Mouse (Mus musculus) effector memory CD4-positive, alpha-beta T cell, adult 7 months (primary cell): ENCODE results near the gene Fut7. TPM values are rescaled to one million over a fixed set of nuclear protein-coding genes. Genes with fewer than 3 reads are reported as not detected.

Experiments
- polyA plus RNA-seq: library from polyadenylated mRNA; unstranded; fragments of 100-300 nt; shearing (Covaris generic); gene quantifications from one replicate; pipeline ENCODE4 v1.2.1, GENCODE M21; 2017

Fut7 gene
- 0.26 TPM for polyA plus RNA-seq

DNA sequence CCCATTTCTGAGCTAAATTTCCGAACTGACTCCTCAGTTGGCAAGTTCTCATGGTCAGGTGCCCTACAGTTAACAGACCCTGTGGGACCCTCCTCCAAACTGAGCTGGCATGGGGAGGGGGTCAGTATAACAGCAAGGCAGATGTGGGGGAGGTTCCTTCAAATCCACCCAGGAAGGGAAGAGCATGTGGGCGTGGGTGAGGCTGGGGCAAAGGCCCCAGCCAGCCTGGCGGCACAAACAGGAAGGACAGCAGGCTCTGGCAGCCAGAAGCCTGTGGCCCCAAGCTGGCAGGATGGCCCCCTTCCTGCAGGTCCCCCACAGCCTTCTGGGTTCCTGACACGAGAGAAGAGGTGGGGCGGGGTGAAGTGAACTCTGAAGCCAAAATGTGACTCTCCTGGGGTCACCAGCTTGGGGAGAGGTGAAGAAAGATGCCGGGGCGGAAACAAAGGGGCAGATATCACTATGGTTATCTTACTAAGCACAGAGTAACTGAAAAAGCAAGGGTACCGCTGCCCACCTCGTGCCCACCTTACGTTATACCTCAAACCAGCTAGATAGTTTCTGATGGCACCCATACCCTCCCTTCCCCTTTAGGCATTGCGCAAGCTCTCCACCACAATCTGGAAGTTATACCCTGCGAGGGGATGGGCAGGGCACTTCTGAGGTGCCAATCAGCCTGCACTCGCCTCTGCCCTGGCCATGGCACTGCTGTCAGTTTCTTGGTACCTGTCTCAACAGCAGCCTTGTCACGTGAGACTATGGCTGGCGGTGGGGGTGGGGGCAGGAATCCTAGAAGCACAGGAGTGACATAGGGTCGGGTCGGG lies at the start of gene Fut7:
Fut7 (plus strand) TSS at position 681 of the 824 bp plus-strand sequence.

DNA sequence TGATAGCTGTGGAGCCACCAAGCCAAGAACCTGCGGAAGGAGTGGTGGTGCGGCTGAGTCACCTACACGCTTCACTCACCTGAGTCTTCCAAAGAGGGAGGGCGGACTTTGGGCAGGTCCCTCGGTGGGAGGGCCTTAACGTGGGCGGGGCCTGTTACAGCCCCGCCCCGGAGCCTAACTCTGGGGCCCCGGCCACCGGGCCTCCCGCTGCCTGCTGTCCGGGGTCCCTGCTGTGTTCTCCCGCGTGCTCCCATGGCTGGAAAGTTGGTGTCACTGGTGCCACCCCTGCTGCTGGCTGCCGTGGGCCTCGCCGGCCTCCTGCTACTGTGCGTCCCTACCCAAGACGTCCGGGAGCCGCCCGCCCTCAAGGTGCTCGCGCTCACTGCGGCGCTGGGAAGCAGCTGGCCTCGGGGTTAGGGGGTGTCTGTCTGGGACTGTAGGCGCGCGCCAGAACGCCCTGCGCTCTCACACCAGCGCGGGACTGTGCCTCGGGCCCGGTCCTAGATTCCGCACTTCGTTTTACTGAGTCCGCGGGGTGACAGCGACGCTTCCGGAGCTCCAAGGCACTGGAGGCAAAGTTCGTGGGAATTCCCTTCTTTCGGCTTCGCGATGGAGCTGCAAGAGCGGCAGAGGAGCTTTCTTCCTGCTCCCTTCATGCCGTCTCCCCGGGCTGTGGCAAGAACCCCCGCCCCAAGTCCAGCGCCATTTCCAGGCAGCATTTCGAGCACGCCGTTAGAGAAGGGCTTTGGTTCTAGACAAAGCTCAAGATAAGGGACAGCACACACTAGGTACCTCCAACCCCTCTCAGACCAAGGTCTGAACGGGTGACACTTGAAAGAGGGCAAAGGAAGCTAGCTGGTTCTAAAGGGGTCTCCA lies 27.1 kb upstream of the Fut7 start, which contains the start of gene Entpd2:
Entpd2 (plus strand) TSS at position 154 of the 876 bp plus-strand sequence.

DNA sequence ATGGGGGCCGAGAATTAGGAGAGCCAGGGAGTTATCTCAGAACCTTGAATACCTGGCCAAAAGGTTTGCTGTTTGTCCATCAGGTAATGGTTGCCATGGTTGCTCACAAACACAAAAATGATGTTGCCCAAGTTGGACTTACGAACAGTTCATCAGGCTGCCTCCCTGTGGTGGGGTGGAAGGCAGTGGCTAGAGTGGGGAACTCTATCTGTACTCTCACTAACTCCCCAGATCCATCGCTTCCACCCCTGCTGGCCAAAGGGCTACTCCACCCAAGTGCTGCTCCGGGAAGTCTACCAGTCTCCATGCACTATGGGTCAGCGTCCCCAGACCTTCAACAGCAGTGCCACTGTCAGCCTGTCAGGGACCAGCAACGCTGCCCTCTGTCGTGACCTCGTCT lies 24.0 kb upstream of the Fut7 start, which contains the start of gene Npdc1:
Npdc1 (plus strand) TSS at position 301 of the 400 bp plus-strand sequence.

DNA sequence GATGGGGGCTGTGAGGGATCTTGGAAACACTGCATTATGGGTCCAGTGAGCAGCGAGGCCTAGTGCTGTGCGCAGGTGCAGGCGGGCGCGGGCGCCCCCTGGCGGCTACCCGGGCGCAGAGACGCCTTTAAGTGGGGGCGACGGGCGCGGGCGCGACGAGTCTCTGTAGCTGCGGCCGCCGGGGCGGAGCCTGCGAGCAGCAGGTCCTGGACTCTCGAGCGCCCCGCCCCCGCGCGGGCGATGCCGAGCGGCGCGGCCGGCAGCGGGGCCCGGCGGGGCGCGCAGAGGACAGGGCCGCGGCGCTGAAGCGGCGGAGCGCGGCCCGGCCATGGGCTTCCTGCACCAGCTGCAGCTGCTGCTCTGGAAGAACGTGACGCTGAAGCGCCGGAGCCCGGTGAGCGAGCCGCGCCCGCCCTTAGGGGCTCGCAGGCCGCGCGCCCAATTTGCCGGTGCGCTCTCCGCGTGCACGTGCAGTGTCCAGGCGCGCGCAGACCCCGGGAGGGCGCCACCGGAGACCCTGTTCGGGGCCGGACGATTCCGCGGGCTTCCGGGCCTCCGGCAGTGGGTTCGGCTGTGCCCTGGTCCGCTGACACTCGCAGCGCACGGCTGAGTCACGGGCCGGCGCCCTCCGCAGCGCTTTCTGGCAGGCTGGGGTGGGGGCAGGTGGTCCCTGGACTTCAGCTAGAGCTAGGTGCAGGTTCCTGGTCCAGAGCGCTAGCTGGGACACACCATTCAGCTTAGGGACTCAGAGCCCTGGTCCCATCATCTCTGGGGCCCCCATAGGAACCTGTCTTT lies 5.6 kb downstream of the Fut7 start, which contains the start of gene Abca2:
Abca2 (plus strand) TSS at position 262 of the 795 bp plus-strand sequence.

DNA sequence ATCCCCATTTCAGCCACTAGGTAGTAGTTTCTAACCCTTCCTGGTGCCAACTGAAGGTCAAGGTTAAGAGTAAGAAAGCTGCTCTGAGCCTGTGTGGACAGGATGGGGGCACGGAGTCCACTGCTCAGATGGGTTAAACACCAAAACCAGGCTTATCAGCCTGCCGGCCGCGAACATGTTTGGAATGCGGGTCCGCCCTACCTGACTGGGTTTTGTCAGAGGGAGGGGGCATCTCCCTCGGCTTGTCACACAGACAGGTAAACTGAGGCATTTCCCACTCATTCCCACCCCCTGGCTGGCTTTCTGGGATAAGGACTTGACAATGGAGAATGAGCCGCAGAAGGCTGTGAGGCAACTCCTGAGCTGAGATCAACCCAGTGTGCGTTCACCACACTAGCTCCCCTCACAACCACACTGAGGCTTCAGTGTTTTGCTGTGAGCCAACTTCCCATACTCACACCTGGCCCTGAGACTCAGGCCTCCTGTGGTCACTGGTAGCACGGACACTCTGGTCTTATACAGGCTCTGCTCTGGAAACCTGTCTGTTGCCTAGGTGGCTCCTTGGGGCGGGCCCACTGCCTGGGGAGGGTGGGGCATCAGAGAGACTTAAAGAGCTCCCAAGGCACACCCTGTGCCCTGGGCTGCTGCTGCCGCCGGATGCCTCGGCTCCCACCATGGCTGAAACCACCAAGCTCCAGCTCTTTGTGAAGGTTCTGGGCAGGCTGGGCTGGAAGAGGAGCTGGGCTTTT lies 33.3 kb downstream of the Fut7 start, which contains the start of gene Clic3:
Clic3 (plus strand) TSS at position 634 of the 749 bp plus-strand sequence.

DNA sequence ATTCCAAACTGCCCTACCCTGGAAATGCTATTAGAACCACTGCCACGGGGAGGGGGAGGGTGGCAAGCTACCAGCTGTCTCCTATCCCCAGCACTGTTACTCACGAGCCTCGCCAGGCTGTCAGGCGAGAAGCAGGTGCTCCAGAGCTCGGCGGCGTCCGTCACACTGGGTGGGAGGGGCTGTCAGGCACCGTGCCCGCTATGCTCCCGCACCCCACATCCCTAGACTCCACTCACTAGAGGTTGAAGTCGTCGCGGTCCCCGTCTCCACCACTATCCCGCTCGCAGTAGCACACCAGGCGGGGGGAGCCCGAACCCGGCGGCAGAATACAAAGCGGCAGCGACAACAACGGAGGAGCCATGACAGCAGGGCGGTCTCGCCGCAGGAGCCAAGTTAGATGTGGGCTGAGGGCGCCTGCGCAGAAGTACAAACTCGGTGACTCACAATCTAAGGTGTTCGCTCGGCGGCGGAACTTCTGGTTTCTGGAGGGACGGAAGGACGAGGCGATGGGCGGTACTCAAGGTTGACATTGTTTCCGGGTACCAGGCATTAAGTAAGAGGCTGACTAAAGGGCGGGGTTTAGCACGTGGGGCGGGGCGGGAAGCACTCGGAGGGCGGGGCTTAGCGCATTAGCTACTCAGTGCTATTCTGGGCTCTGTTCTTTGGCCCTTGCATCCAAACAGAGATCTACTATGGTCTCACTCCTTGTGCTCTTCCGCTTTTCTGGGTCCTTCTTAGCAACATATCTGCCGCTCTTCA lies 37.7 kb downstream of the Fut7 start, which contains the start of gene Paxx:
Paxx (minus strand) TSS at position 544 of the 759 bp plus-strand sequence.

DNA sequence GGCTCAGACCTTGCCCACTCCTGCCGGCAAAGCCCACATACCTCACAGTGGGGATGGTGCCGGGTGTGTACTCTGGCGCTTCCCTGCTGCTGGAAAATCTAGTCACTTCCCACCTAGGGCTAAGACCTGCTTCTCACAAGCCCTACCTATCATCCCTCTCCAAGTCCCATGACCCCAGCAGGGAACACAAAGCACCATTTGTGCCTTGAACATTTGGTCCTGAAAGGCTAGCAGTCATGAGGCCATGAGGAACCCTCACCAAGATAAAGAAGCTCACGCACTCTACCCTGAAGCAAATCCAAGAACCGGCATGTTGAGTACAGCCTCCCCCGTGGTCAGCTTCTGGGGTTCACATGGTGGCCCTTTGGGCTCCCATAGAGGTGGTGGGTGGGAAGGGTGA lies 46.9 kb downstream of the Fut7 start, which contains the start of gene Ptgds:
Ptgds (minus strand) TSS at position 78 of the 400 bp plus-strand sequence.

Other genes with a start within 250 kb of the Fut7 start
- gene Nrarp, start 242.5 kb upstream of the Fut7 start, polyA plus RNA-seq, result 8.6 TPM
- gene Tor4a, start 226.4 kb upstream of the Fut7 start, polyA plus RNA-seq, result 32.6 TPM
- gene Nelfb, start 211.8 kb upstream of the Fut7 start, polyA plus RNA-seq, result 86.6 TPM
- gene Stpg3, start 208.6 kb upstream of the Fut7 start, polyA plus RNA-seq, result 0.68 TPM
- not detected for gene Fam166a, start 204.5 kb upstream of the Fut7 start, polyA plus RNA-seq
- gene Tubb4b, start 198.6 kb upstream of the Fut7 start, polyA plus RNA-seq, result 119 TPM
- not detected for gene Slc34a3, start 188.9 kb upstream of the Fut7 start, polyA plus RNA-seq
- not detected for gene Rnf224, start 186.5 kb upstream of the Fut7 start, polyA plus RNA-seq
- not detected for gene Rnf208, start 181.0 kb upstream of the Fut7 start, polyA plus RNA-seq
- not detected for gene Cysrt1, start 180.8 kb upstream of the Fut7 start, polyA plus RNA-seq
- 5.2 TPM for gene AL732309.1, start 176.4 kb upstream of the Fut7 start, polyA plus RNA-seq
- gene Tmem203, start 167.8 kb upstream of the Fut7 start, polyA plus RNA-seq, result 13.5 TPM
- gene Tprn, start 160.6 kb upstream of the Fut7 start, polyA plus RNA-seq, result 25.6 TPM
- gene Ssna1, start 150.8 kb upstream of the Fut7 start, polyA plus RNA-seq, result 64.4 TPM
- 76.4 TPM for gene Anapc2, start 150.8 kb upstream of the Fut7 start, polyA plus RNA-seq
- 0.91 TPM for gene Tmem210, start 135.1 kb upstream of the Fut7 start, polyA plus RNA-seq
- gene Lrrc26, start 133.4 kb upstream of the Fut7 start, polyA plus RNA-seq, result not detected
- not detected for gene Grin1, start 104.1 kb upstream of the Fut7 start, polyA plus RNA-seq
- gene Man1b1, start 90.9 kb upstream of the Fut7 start, polyA plus RNA-seq, result 25.5 TPM
- 12.7 TPM for gene Dpp7, start 66.9 kb upstream of the Fut7 start, polyA plus RNA-seq
- gene Uap1l1, start 57.6 kb upstream of the Fut7 start, polyA plus RNA-seq, result 23.4 TPM
- gene Sapcd2, start 50.9 kb upstream of the Fut7 start, polyA plus RNA-seq, result not detected
- gene Entpd2, start 27.4 kb upstream of the Fut7 start, polyA plus RNA-seq, result not detected
- gene Npdc1, start 23.9 kb upstream of the Fut7 start, polyA plus RNA-seq, result 2.1 TPM
- 51.3 TPM for gene Abca2, start 5.4 kb downstream of the Fut7 start, polyA plus RNA-seq
- 1.0 TPM for gene Clic3, start 33.6 kb downstream of the Fut7 start, polyA plus RNA-seq
- gene Paxx, start 37.8 kb downstream of the Fut7 start, polyA plus RNA-seq, result 50.2 TPM
- gene Ptgds, start 46.8 kb downstream of the Fut7 start, polyA plus RNA-seq, result not detected
- gene Lcn12, start 70.6 kb downstream of the Fut7 start, polyA plus RNA-seq, result not detected
- gene Fbxw5, start 77.5 kb downstream of the Fut7 start, polyA plus RNA-seq, result 71.7 TPM
- gene C8g, start 78.5 kb downstream of the Fut7 start, polyA plus RNA-seq, result 4.6 TPM
- gene Traf2, start 123.7 kb downstream of the Fut7 start, polyA plus RNA-seq, result 81.5 TPM
- gene Edf1, start 134.6 kb downstream of the Fut7 start, polyA plus RNA-seq, result 237 TPM
- gene Mamdc4, start 151.6 kb downstream of the Fut7 start, polyA plus RNA-seq, result 1.4 TPM
- gene Phpt1, start 152.0 kb downstream of the Fut7 start, polyA plus RNA-seq, result 49.8 TPM
- 1.1 TPM for gene Ajm1, start 158.5 kb downstream of the Fut7 start, polyA plus RNA-seq
- 33.1 TPM for gene Rabl6, start 185.3 kb downstream of the Fut7 start, polyA plus RNA-seq
- gene Ccdc183, start 194.4 kb downstream of the Fut7 start, polyA plus RNA-seq, result 0.22 TPM
- 4.9 TPM for gene Tmem141, start 198.7 kb downstream of the Fut7 start, polyA plus RNA-seq
- gene Fcna, start 204.8 kb downstream of the Fut7 start, polyA plus RNA-seq, result not detected
- gene Lcn8, start 229.9 kb downstream of the Fut7 start, polyA plus RNA-seq, result not detected
- gene Lcn5, start 234.7 kb downstream of the Fut7 start, polyA plus RNA-seq, result not detected